In genomic region chr2:30590909-30591308, GRCm38 (mm10) we compare ENCODE assay signal across 9 mouse cellular contexts. TPM values are rescaled to one million over a fixed set of nuclear protein-coding genes. Genes with fewer than 3 reads are reported as not detected.
DNase-seq lines count a peak whose midpoint lies in the region; ATAC-seq and TF ChIP-seq lines count a peak whose summit lies in the region.
"Had no signal": no experiment of that assay in that cellular context is flagged by ENCODE, and none has a peak within 500 bp of the region (broad histone marks: within the 10 kb centered on the region; RNA-seq: fewer than 3 reads in every experiment).

No protein-coding gene starts in this region.

- peak overlapping the region; percentile 60 for H3K4me3 ChIP-seq in gastrocnemius, adult 2 months
- H3K4me3 ChIP-seq in embryonic facial prominence, embryonic 15.5 days (replicated peaks): no peak overlapping the region
- H3K4me3 ChIP-seq in hindbrain, embryonic 13.5 days: peak overlapping the region; percentile 13; the same call in 1 of the 2 replicates
- H3K4me3 ChIP-seq in stomach, postnatal 0 days (ENCODE audit: low read depth, low read length): no peak overlapping the region

- H3K9ac ChIP-seq in embryonic facial prominence, embryonic 15.5 days: no peak overlapping the region
- H3K9ac ChIP-seq in hindbrain, embryonic 13.5 days: peak overlapping the region; percentile 56; the same call in 1 of the 2 replicates
- H3K9ac ChIP-seq in stomach, postnatal 0 days (ENCODE audit: low read length): no peak overlapping the region

- no peak for TF ChIP-seq CTCF in gastrocnemius, adult 2 months (IDR thresholded peaks at IDR 0.05)
- no peak for TF ChIP-seq CTCF in stomach, postnatal 0 days (IDR thresholded peaks at IDR 0.05; ENCODE audit: low read depth)

- ATAC-seq in embryonic facial prominence, embryonic 15.5 days (ENCODE audit: insufficient number of reproducible peaks, low FRiP score, low TSS enrichment, low read depth): no peak
- peak; percentile 62 for ATAC-seq in hindbrain, embryonic 13.5 days (ENCODE audit: low FRiP score)
- peak; percentile 72 for ATAC-seq in megakaryocyte-erythroid progenitor cell, adult 5-6 weeks (replicated peaks; ENCODE audit: low FRiP score, low TSS enrichment, poor library complexity, severe bottlenecking)
- ATAC-seq in stomach, postnatal 0 days (ENCODE audit: low FRiP score, low TSS enrichment): peak; percentile 84

- H3K4me1 ChIP-seq in embryonic facial prominence, embryonic 15.5 days: peaks cover 55% of the 10 kb centered on the region
- H3K4me1 ChIP-seq in hindbrain, embryonic 13.5 days (replicated peaks): peaks cover 45% of the 10 kb centered on the region
- H3K4me1 ChIP-seq in stomach, postnatal 0 days (replicated peaks; ENCODE audit: control insufficient read depth, insufficient read depth): peaks cover 12% of the 10 kb centered on the region; the same call in 1 of the 2 replicates

- H3K27ac ChIP-seq in gastrocnemius, adult 2 months: peak overlapping the region; percentile 82
- peak overlapping the region; percentile 40; the same call in 1 of the 2 replicates for H3K27ac ChIP-seq in embryonic facial prominence, embryonic 15.5 days (replicated peaks)
- peak overlapping the region; percentile 68 for H3K27ac ChIP-seq in hindbrain, embryonic 13.5 days
- 0 out of 2 replicates have a peak overlapping the region, but pooled peaks have one; percentile 53 for H3K27ac ChIP-seq in stomach, postnatal 0 days (replicated peaks)

- intact Hi-C loops in gastrocnemius, adult 2 months (cut with DNase I): loop anchor here (5.0 kb wide), 2 partner anchors 39 to 119 kb away; partner anchors contain the start of gene Ier5l
- intact Hi-C loops in left cerebral cortex, postnatal 10 days (cut with DNase I): no loop called here

- H3K27me3 ChIP-seq in embryonic facial prominence, embryonic 15.5 days: no peaks in the 10 kb centered on the region
- no peaks in the 10 kb centered on the region for H3K27me3 ChIP-seq in hindbrain, embryonic 13.5 days
- no peaks in the 10 kb centered on the region for H3K27me3 ChIP-seq in stomach, postnatal 0 days (ENCODE audit: control insufficient read depth, insufficient read depth, low read length)

- no peaks in the 10 kb centered on the region for H3K36me3 ChIP-seq in embryonic facial prominence, embryonic 15.5 days
- no peaks in the 10 kb centered on the region for H3K36me3 ChIP-seq in hindbrain, embryonic 13.5 days
- no peaks in the 10 kb centered on the region for H3K36me3 ChIP-seq in stomach, postnatal 0 days (ENCODE audit: control insufficient read depth, insufficient read depth, low read length)

- no peaks in the 10 kb centered on the region for H3K9me3 ChIP-seq in embryonic facial prominence, embryonic 15.5 days (replicated peaks)
- no peaks in the 10 kb centered on the region for H3K9me3 ChIP-seq in hindbrain, embryonic 13.5 days
- H3K9me3 ChIP-seq in stomach, postnatal 0 days (ENCODE audit: control insufficient read depth, low read length): no peaks in the 10 kb centered on the region

- DNase-seq in gastrocnemius, adult 2 months: peak; percentile 61
- no peak for DNase-seq in gastrocnemius, postnatal 10 days
- DNase-seq in adrenal gland, postnatal 14 days: peak; percentile 72
- peak; percentile 50 to 72 for DNase-seq in left cerebral cortex, postnatal 10 days (ENCODE audit: extremely low spot score in 1 of 2, low spot score in 2 of 2)
- peak; percentile 55 for DNase-seq in stomach, postnatal 0 days (ENCODE audit: low spot score)

- WGBS in embryonic facial prominence, embryonic 15.5 days: 3% methylated on average over 3 of the region's 3 CpGs
- WGBS in hindbrain, embryonic 13.5 days: 5% methylated on average over 3 of the region's 3 CpGs
- WGBS in stomach, postnatal 0 days: 6% methylated on average over 3 of the region's 3 CpGs

- TF ChIP-seq EP300 in stomach, postnatal 0 days (optimal IDR thresholded peaks at IDR 0.05): no peak

- H3K4me2 ChIP-seq in embryonic facial prominence, embryonic 15.5 days (replicated peaks): peak overlapping the region; percentile 46
- peak overlapping the region; percentile 50 for H3K4me2 ChIP-seq in hindbrain, embryonic 13.5 days
- H3K4me2 ChIP-seq in stomach, postnatal 0 days (replicated peaks; ENCODE audit: low read depth): 0 out of 2 replicates have a peak overlapping the region, but pooled peaks have one; percentile 6

RNA-seq across cellular contexts. Expression of gene Cstad, which starts 3.9 kb away (rescaled TPM):
- total RNA-seq in gastrocnemius, adult 2 months (2021): 1 to 10 TPM in 1 of 2 experiments, under 1 TPM in 1; 0.47 to 1.8 TPM
- total RNA-seq in gastrocnemius, postnatal 10 days (2021): 1 to 10 TPM; 5.3 to 5.9 TPM
- 1.6 and 3.5 TPM in 2 replicates for total RNA-seq in adrenal gland, postnatal 14 days (2021)
- 1.8 and 3.2 TPM in 2 replicates for polyA plus RNA-seq in embryonic facial prominence, embryonic 15.5 days (2015; fragmentation: Nextera tagmentation; extraction: Ambion mirVana)
- 0.77 and 0.83 TPM in 2 replicates for polyA plus RNA-seq in hindbrain, embryonic 13.5 days (2015; fragmentation: Nextera tagmentation; extraction: Ambion mirVana)
- total RNA-seq in left cerebral cortex, postnatal 10 days (2021): 1 to 10 TPM; 3.1 to 4.8 TPM
- total RNA-seq in megakaryocyte-erythroid progenitor cell, adult 5-6 weeks (2014; fragmentation: Nextera tagmentation): 2.7 TPM in 1 of 2 replicates, not detected in the other
- 1.0 TPM in 1 of 2 replicates, not detected in the other for total RNA-seq in megakaryocyte-erythroid progenitor cell, adult 5-6 weeks (2017)
- 0.57 and 0.63 TPM in 2 replicates for polyA plus RNA-seq in stomach, postnatal 0 days (2015; fragmentation: Nextera tagmentation; extraction: Ambion mirVana)
- polyA plus RNA-seq: small intestine, adult 2 months had no signal

Comparison
In these comparisons a context has a peak if more than half of its experiments do, and no peak if none do; other contexts are left out.
1. H3K4me3 ChIP-seq: peak in gastrocnemius, adult 2 months (single experiment) and hindbrain, embryonic 13.5 days (single experiment); none in embryonic facial prominence, embryonic 15.5 days (single experiment) and stomach, postnatal 0 days (single experiment).
2. Peak in every context shown above with its lines, with median percentiles within 50 percentile points of each other: H3K27ac ChIP-seq and H3K4me2 ChIP-seq.